Mouse (Mus musculus): ENCODE results near the gene Spire2.
A peak's percentile ranks its signal among the peaks of the same experiment; 100 is the strongest.

The Spire2 gene

DNA sequence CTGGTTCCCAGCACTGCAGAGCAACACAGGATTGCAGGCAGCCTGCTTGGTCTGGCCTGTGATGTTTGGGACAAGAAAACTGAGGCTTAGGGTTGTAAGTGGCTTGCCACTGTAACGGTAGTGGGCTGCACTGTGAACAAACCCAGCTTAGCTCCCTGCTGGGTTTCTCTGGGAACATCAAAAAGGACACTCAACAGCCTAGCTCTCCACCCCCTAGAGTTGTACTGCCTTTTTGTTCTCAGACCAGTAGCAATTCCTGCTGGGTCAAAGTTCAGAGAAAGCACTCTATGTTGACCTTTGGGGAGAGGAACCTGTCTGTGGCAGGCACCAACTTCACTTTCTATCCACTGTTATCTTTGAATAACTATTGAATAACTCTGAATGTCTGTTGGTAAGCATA, 2.0 kb downstream of the Spire2 start:
- no peak for DNase-seq (ENCODE audit: low spot score)

- DNase-seq (ENCODE audit: low spot score), result no peak
Observed at GRCm38 (mm10) chr8:123337475-123337874, 5.0 kb downstream of the Spire2 start.

GRCm38 (mm10) chr8:123340071-123340470, 7.6 kb downstream of the Spire2 start:
- no peak for DNase-seq (ENCODE audit: low spot score)

- no peak for DNase-seq (ENCODE audit: low spot score)
Observed at GRCm38 (mm10) chr8:123341040-123342015, 8.8 kb downstream of the Spire2 start.

- peak; percentile 35 for DNase-seq (ENCODE audit: low spot score)
Observed at GRCm38 (mm10) chr8:123342253-123342652, 9.7 kb downstream of the Spire2 start.

GRCm38 (mm10) chr8:123342911-123343310, 10.4 kb downstream of the Spire2 start:
- DNase-seq (ENCODE audit: low spot score), result no peak

DNA sequence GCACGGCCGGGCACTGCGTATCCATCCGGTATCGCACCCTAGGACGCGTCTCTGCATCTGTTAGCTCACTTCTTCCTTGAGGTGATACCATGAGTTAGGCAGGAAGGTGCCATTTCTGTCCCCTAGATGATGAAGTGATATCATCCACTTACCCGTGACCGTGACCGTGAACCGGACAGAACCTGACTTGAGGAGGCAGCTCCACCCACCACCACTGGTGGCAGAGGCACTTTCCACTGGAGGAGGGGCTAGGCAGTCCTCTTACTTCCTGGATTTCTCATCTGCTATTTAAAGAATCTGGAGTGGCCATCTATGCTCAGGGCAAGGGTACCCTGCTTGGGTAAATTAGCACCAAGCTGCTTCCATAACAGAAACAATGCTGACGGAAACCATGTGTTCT, 10.9 kb downstream of the Spire2 start:
- DNase-seq (ENCODE audit: low spot score), result no peak

DNA sequence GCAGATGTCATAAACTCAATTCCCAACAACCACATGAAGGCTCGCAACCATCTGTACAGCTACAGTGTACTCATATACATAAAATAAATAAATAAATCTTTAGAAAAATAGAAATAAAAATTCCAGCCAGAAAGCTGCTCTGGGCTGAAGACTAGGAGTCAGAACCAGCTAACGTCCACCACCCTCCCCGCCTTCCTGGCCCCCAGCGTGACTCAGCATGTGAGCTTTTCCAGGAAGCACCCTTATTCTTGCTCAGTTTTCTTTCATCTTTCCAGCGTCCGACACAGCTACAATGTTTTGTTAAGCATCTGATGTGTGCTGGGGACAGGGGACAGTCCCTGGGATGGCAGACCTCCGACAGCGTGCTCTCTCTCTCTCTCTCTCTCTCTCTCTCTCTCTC, 12.6 kb downstream of the Spire2 start:
- DNase-seq (ENCODE audit: low spot score), result no peak

DNA sequence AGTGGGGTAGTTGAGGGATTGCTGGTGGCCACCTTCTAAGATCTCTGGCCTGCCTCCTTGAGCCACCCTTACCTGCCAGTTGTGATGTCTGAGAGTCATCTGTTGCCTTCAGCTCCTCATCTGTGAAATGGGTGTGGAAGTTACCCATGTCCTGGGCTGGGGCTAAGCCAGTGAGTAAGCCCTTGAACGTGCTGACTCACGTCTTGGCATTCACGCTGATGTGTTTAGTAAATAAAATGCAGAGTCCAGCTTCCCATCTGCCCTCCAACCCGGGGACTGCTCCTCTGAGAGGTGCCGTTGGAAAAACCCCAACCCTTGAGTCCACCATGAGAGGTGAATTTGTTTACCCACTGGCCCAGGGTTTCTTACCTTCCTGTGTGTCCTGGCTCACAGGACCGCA, 13.3 kb downstream of the Spire2 start:
- DNase-seq (ENCODE audit: low spot score), result no peak

DNA sequence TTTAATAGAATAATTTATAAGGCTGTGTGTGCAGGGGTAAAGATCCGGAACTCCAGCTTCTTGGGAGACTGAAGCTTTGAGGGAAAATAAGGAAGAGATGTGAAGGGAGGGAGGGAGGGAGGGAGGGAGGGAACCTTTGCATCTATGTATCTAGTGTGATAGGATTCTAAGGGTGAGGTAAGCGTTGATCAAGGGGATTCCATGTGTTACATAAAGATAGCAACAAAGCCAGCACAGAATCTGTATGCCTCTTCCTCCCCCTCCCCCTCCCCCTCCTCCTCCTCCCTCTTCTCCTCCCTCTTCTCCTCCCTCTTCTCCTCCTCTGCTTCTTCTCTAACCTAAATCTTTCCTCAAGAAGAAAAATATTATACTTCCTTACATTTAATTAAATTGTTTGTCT, 14.8 kb downstream of the Spire2 start:
- DNase-seq (ENCODE audit: low spot score), result no peak

GRCm38 (mm10) chr8:123348237-123348843, 15.8 kb downstream of the Spire2 start:
- no peak for DNase-seq (ENCODE audit: low spot score)

DNA sequence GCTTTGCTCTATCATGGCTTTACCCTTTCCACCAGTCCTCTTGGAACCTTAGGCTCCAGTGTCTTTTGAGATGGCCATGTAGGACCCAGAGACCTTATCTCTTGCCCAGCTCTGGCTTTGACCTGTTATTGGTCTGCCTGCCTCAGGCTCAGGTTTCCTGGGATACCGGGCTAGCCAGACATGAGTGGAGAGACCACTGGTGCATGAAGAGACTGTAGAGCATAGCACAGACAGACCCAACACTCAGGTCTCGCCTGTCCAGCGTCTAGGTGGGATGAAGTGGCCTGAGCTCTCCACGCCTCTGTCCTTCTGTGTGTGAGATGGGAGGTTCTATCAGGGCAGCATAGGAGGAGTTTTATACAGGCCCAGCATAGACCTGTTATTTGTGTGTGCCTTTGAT, 16.6 kb downstream of the Spire2 start:
- DNase-seq (ENCODE audit: low spot score), result no peak

GRCm38 (mm10) chr8:123352118-123352517, 19.6 kb downstream of the Spire2 start:
- no peak for DNase-seq (ENCODE audit: low spot score)

GRCm38 (mm10) chr8:123352786-123353185, 20.3 kb downstream of the Spire2 start:
- DNase-seq (ENCODE audit: low spot score), result no peak

DNA sequence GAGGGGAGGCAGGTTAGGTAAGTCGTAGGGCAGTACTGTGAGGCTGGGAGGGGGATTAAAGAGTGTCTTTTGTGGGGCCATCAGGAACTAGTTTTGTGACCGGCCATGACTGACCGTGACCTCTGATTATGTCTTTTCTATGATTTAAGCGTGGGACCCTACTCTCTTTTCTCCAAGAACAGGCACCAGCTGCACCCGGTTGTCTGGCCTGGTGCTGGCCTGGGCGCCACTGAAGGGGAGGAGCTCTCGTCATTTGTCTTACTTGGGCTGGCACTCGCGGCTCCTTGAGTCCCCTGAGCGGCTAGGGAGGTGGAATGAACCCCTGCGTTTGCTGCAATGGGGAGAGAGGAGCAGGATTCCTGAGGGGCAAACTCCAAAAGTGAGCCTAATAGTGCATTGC, 20.7 kb downstream of the Spire2 start:
- DNase-seq (ENCODE audit: low spot score), result no peak

DNA sequence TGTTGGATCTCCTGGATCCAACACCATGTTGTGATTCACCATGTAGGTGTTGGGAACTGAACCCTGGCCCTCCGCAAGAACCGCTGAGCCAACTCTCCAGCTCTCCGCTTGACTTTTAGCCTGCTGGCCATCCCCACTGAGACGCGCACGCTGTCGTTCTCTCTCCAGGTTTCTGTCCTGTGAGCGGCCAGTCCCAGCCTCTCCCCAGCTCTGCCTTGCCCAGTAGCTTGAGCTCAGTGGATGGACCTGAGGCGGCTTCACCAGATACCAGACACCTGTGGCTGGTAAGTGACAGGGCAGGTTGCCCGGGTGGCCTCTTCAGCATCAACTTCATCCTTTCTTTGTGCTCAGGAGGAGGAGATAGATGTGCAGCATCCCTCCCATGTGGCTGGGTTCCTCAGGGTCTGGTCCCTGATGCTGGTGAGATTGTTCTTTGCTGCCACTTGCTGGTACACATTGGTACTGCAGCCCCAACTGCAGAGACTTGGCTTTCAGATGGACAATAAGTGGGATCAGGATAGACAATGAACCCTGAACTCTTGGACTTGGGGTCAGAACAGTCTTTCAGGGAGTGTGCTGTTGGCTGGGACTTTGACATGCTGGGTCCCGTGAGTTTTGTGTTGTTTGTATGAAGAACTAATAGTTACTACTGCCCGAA, 28.7 kb downstream of the Spire2 start:
- DNase-seq (ENCODE audit: low spot score), result peak; percentile 15

- peak; percentile 93 for DNase-seq (ENCODE audit: low spot score)
Observed at GRCm38 (mm10) chr8:123373403-123374238, 41.1 kb downstream of the Spire2 start, which contains the start of gene Tcf25. Gene Tcf25 (plus strand): TSS chr8:123373753.

GRCm38 (mm10) chr8:123374239-123374578, 41.7 kb downstream of the Spire2 start:
- DNase-seq (ENCODE audit: low spot score), result peak; percentile 85

- no peak for DNase-seq (ENCODE audit: low spot score)
Observed at GRCm38 (mm10) chr8:123375701-123376100, 43.2 kb downstream of the Spire2 start.

DNA sequence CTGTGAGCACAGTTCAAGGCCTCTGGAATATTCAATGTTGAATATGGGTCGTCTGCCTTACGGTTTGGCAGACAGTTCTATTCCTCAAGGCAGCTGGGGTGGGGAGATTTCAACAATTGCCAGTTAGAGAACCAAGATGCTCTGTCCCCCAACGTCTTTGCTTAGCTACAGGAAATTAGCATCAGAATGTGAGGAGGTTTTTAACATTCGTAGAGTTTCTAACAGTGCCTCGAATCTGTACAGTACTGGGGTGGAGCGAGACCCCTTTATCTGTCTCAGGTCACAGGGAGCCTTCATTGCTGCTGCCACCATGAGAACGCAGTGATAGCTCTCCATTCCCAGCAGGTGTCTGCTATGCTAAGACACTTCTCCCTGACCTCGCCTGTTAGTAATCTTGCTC, 43.6 kb downstream of the Spire2 start:
- no peak for DNase-seq (ENCODE audit: low spot score)

DNA sequence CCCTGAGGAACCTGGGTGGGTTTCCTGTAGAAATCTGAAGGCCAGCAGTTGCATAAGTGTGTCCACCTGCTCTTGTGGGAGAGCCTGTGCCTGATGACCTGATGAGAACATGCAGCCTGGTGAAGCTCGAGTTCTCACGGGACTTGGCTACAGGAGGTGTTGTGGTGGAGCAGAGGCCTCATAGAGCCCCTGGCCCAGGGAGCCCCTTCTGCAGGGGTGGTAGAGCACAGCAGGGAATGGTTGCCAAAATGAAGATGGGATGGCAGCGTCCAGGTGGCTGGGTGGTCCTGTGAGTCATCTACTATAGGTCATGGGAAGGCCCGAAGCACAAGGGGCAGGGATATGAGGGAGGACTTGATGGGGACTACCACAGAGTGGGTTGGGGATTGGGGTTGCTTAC, 49.2 kb downstream of the Spire2 start:
- DNase-seq (ENCODE audit: low spot score), result no peak

GRCm38 (mm10) chr8:123382516-123382915, 50.0 kb downstream of the Spire2 start:
- DNase-seq (ENCODE audit: low spot score), result no peak
